Mouse (Mus musculus) splenic B cell, adult 2 months (primary cell): ENCODE data around the gene Pgghg.

ENCODE experiments used
- DNase-seq: peaks from one replicate; pipeline ENCODE4 v3.0.0-alpha.2; 2011; ENCODE audit warnings: low read depth, low spot score
- H3K27me3 ChIP-seq: 2 replicates; pipeline ENCODE4 v1.6.1; 2012; ENCODE audit warnings: mild to moderate bottlenecking, low read length, moderate library complexity, mixed read lengths; ENCODE audit not compliant: control insufficient read depth, poor library complexity, insufficient read depth, severe bottlenecking
- H3K36me3 ChIP-seq: 2 replicates; pipeline ENCODE4 v1.6.1; 2012; ENCODE audit warnings: mild to moderate bottlenecking, low read length, moderate library complexity, mixed read lengths; ENCODE audit not compliant: control insufficient read depth, poor library complexity, insufficient read depth, severe bottlenecking

Gene Pgghg

DNA sequence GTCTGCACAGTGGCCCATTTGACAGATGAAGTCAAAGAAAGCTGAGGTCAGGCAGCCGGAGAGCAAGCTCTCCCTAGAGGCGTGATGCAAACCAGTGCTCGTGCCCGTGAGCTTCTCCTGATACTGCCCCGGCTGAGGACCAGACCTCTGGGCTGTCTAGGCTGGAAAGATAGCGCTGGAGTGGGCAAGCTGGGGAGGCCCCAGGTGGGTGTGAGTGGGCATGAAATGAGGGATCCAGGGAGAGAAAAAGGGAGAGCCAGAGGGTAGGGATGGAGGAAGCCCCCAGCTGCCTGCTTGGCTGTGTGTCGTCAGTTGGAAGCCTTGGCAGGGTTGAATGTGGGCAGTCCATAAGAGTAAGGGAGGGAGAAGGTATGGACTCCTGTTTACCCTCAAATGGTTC, 3.0 kb downstream of the Pgghg start:
- DNase-seq, result no peak
- H3K36me3 ChIP-seq, result no peaks in the 10 kb centered on the region; the same call in 1 of the 2 replicates

DNA sequence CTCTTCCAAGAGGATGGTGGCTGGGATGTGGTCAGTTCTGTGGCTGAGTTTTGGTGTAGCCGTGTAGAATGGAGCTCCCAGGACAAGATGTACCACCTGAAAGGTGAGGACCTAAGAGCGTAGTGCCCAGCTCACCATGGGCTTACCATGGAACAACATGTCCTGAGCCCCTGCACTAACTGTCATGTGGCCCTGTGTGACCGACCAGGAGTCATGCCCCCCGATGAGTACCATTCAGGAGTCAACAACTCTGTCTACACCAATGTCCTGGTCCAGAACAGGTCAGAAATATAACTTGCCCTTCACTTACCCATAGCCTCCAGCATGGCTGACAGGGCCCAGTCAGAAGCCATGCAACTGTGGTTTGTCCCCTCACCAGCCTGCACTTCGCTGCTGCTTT, 4.1 kb downstream of the Pgghg start:
- Histone ChIP-seq H3K27me3 (no peaks in the 10 kb centered on the region), H3K36me3 (no peaks in the 10 kb centered on the region; the same call in 1 of the 2 replicates)
- DNase-seq, result no peak

More for the DNA sequence above, 3.0 kb downstream of the Pgghg start:
- H3K27me3 ChIP-seq, result no peaks in the 10 kb centered on the region

DNA sequence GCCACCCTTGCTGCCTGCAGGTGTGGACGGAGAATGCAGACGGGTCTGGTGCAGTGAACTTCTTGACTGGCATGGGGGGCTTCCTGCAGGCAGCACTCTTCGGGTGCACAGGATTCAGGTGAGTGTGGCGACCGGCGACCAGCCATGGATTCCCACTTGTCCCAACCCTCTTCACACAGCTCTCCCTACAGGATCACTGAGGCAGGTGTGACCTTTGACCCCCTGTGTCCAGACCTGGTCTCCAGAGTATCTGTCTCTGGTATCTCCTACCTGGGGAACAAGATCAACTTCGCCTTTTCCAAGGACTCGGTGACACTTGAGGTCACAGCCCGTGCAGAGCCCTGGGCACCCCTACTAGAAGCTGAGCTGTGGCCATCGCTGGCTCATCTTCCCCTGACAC, 5.1 kb downstream of the Pgghg start:
- DNase-seq, result no peak
- Histone ChIP-seq H3K36me3 (no peaks in the 10 kb centered on the region; the same call in 1 of the 2 replicates), H3K27me3 (no peaks in the 10 kb centered on the region)

DNA sequence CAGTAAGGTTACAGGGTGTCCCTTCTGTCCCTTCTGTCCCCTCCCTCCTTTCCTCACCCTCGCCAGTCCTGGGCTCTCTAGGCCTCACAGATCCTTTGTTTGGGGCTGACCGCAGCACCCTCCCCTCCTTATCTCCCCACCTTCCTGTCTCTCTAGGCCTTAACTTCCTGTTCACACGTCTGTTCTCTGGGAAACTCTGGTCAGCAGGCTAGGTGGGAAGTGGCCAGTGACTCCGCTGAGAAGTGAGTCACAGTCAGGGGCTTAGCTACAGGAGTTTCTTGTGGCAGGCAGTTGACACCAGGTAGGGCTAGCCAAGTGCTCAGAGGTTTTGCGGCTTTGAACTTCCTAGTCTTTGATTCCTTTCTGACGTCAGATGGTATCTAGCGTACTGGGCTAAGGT, 5.8 kb downstream of the Pgghg start:
- peak; percentile 53 for DNase-seq
- H3K36me3 ChIP-seq, result no peaks in the 10 kb centered on the region; the same call in 1 of the 2 replicates

DNA sequence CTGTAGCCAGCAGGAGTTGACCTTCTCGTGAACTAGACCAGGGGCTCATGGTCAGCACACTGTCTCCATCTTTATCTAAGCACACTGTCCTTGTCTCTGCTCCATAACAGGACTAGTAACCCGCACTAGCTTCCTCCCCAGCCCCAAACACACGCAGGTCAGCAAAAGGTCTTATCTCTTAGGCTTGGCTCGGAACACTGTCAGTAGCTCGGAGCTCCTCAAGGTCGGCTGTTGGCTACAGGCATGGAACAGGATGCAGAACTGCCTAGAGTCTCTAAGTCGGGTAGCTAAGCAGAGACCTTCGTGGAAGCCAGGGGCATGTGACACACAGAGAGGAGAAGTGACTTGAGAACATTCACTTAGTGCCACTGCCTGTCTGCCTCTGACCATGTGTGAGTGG, 7.0 kb downstream of the Pgghg start:
- Histone ChIP-seq H3K36me3 (no peaks in the 10 kb centered on the region; the same call in 1 of the 2 replicates), H3K27me3 (no peaks in the 10 kb centered on the region)
- DNase-seq, result no peak

More for the DNA sequence above, 5.8 kb downstream of the Pgghg start:
- H3K27me3 ChIP-seq, result no peaks in the 10 kb centered on the region

DNA sequence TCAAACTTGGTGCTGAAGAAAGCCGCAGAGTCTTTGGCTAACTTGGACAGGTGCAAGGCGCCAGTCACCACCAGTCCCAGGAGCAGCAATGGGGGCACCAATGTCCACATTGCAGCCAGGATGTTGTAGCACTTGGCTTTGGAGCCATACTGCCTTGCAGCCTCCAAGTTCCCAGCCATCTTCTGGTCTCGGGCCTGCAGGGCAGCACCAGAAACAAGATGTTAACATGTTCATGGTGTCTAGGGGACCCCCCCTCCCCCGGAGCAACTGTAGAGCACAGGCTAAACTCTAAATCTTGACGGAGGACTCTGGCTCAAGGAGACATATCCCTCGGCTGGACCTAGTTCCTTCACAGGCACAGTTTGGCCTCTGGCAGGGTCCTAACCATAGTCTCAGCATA, 8.1 kb downstream of the Pgghg start:
- DNase-seq, result no peak
- H3K36me3 ChIP-seq, result no peaks in the 10 kb centered on the region; the same call in 1 of the 2 replicates

DNA sequence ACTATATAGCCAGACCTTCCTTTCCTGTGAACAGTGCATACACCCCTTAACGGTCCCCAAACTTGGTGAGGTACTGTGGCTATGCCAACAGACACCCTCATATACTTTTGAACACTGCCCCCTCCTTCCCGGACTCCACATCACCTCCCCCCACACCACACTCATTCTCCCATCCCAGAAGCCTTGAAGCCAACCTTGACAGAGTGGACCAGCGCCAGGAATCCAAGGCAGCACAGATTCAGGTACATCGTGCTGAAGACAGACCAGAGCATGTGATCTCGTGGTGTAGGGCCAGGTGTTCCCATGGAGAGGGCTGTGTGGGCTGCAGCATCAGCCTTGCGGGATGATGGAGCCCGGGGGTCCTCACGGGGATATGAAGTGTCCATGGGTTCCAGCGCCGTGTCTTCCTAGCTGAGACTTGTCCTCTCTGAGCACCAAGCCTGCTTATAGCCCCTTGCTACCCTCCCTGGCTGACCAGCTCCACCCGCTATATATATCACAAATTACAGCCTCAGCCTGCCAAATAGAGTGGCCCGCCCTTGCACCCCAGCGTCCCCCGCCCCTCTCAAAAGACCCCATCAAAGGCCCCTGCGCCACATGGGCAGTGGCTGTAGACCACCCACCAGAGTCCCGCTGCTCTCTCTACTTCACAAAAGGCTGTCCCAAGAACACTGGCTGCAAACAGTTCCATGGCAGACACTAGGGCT, 8.8 kb downstream of the Pgghg start, which contains the start of gene Ifitm5:
TSS of gene Ifitm5 (minus strand) at position 468 of the 707 bp plus-strand sequence.
- no peak for DNase-seq

More for the DNA sequence above, 8.1 kb downstream of the Pgghg start:
- H3K27me3 ChIP-seq, result no peaks in the 10 kb centered on the region

DNA sequence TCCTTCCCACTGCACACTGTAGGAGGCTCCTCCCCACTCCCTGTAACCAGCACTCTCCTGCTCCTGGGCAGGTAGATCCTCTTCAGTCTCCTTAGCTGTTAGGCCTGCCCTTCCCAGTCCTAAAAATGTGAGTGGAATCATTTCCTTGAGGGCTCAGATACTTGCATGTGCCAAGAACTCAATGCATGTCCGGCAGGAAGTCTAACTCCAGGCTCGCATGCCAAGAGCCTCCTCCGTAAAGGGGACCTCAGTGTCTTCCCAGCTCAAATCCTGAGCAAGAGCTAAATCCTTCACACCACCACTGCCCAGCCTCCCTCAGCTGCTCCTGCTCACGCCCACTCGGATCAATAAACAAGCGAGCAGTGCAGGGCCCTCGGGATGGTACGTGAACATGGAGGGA, 9.9 kb downstream of the Pgghg start:
- Histone ChIP-seq H3K36me3 (no peaks in the 10 kb centered on the region; the same call in 1 of the 2 replicates), H3K27me3 (no peaks in the 10 kb centered on the region)
- DNase-seq, result no peak

More for the DNA sequence above, 8.8 kb downstream of the Pgghg start, which contains the start of gene Ifitm5:
- Histone ChIP-seq H3K36me3 (no peaks in the 10 kb centered on the region; the same call in 1 of the 2 replicates), H3K27me3 (no peaks in the 10 kb centered on the region)

DNA sequence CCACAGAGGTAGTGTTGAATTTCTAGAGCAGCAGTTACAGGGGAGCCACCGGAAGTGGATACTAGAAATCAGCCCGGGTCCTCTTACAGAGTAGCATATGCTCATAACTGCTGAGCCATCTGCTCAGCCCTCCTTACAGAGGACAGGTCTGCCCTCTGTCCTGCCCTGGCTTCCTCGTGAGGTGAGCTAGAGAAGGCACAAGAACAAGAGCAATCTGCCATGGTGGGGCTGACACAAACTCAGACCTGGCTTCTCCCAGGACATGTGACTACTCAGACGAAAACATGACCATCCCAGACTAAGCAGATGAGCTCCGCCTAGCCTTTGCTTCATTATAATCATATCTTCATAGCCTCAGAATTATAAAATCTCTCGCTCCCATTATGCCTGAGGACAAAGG, 10.6 kb downstream of the Pgghg start:
- H3K27me3 ChIP-seq, result no peaks in the 10 kb centered on the region
- no peak for DNase-seq

DNA sequence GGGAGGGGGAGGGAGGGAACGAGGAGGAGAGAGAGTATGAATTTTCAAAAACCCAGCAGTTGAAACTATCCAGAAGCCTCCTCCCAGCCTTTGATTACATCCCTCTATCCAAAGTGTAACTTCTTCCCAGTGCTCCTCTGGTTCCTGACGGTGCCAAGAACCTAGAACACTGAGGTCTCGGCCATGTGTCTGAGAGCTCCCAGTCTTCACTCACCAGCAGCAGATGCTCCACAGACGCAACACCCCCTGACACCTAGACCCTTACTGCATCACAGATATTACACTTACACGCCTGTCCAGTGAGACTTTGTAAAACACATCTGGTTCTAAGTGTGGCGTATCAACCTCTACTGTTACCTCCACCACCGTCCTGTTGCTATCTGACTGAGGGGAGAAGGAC, 11.2 kb downstream of the Pgghg start:
- H3K36me3 ChIP-seq, result no peaks in the 10 kb centered on the region; the same call in 1 of the 2 replicates
- DNase-seq, result no peak
- no peaks in the 10 kb centered on the region for H3K27me3 ChIP-seq

More for the DNA sequence above, 10.6 kb downstream of the Pgghg start:
- no peaks in the 10 kb centered on the region; the same call in 1 of the 2 replicates for H3K36me3 ChIP-seq

DNA sequence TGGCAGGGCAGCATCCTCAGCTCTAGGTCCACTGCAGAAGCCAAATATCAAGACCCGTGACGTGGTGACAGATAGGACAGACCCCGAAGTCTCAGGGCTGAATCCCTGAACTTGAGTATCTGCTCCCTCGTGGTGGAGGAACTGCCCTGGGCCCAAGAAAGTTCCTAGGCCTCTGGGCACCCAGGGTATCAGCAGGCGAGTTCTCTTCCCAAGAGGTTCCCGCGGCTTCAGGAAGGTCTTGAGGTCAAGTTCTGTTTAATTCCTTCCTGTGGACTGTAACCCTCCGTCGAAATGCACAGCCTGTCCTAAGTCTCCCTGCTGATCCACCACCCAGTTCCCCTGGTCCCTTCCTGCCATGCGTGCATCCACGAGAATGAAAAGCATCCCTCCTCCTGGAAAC, 11.9 kb downstream of the Pgghg start:
- no peak for DNase-seq
- Histone ChIP-seq H3K27me3 (no peaks in the 10 kb centered on the region), H3K36me3 (no peaks in the 10 kb centered on the region; the same call in 1 of the 2 replicates)

DNA sequence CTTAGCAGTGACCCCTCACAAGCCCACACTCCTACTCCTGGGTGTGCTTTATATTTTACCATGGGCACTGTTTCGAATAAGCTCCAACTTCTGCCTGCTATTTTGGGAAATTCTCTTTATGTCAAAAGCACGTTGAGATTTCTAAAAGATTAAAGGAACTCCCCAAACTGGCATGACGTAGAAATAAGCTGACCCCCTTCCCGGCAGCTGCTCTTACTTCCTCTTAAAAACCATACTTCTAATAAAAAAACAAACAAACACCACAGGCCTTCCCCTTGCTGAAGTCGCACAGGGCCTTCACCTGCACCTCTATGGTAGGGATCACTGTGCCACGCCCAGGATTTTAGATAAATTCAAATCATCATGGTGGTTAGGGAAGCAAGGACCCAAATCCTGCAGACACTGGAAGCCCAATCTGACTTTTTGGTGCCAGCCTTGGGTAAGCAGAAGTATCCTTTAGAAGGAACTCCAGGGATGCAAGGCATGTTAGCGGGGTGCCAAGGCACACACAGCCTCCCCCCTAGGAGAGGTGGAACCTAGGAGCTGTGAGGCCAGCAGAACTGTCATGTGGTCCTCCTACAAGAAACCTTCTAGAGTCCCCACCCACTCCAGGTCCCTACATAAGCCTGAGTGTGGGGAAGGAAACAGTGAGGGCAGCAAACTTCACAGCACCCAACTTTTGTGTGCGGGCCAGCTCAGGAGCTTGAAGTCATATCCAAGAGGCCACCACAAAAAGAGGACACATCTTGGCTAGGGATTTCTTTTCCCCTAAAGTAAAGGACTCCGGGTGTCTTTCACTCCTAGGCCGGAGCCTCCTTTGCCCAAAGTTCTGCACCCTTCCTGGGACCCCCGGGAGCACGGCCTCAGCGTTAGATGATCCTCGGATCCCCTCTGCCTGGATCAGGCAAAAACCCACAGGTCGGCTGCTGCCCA, 12.9 kb downstream of the Pgghg start:
- DNase-seq, result peak; percentile 65
- Histone ChIP-seq H3K27me3 (no peaks in the 10 kb centered on the region), H3K36me3 (no peaks in the 10 kb centered on the region)

DNA sequence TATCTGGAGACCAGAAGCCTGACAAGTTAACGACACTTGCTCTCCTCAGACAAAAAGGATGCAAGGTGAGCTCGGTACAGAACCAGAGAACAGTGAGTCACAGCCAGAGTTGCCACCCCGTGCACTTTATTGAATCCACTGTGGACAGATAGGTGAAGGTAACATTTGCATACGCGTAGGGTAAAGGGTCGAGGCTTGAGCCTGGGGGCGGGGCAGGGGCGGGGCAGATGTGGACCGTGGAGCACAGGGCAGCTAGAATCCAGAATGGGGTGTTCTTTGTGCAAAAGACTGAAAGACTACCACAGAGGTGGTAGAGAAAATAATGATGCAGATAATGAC, 13.5 kb downstream of the Pgghg start:
- H3K27me3 ChIP-seq, result no peaks in the 10 kb centered on the region
- no peaks in the 10 kb centered on the region for H3K36me3 ChIP-seq
- DNase-seq, result peak; percentile 32

DNA sequence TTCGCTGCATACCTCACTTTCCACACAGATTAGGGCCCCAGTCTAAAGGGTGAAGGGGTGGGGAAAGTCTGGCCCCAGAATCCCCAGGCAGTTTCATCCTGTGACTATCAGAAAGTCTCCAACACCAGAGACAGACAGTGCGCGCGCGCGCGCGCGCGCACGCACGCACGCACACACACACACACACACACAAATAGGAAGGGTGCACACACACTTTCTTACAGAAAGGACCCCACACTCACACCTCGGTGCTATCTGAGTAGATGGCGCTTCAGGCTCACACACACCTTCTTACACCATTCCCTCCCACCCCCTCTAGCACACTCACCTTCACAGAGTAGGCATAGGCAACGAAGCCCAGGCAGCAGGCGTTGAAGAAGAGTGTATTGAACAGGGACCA, 14.2 kb downstream of the Pgghg start:
- Histone ChIP-seq H3K36me3 (no peaks in the 10 kb centered on the region), H3K27me3 (no peaks in the 10 kb centered on the region)
- DNase-seq, result no peak
